Mouse (Mus musculus) ES-Bruce4 (cell line): ENCODE measurements around the gene Ceacam15. TPM values are rescaled to one million over a fixed set of nuclear protein-coding genes. Genes with fewer than 3 reads are reported as not detected.
"Not testable (repeated sequence)": the region's sequence is repeated elsewhere in the genome, so short reads cannot be mapped to it uniquely, and the experiment has no call there.

Experiments
- H3K27ac ChIP-seq: 2 replicates; pipeline ENCODE4 v1.5.1; 2012; ENCODE audit warnings: low read length, inconsistent platforms; ENCODE audit not compliant: insufficient read depth
- H3K27me3 ChIP-seq: 2 replicates; pipeline ENCODE4 v1.6.1; 2012; ENCODE audit warnings: mild to moderate bottlenecking, low read length, inconsistent platforms; ENCODE audit not compliant: control insufficient read depth, poor library complexity, insufficient read depth, severe bottlenecking
- H3K36me3 ChIP-seq: 2 replicates; pipeline ENCODE4 v1.6.1; 2012; ENCODE audit warnings: inconsistent platforms, mild to moderate bottlenecking, low read length, moderate library complexity; ENCODE audit not compliant: control insufficient read depth, poor library complexity, insufficient read depth, severe bottlenecking
- H3K4me1 ChIP-seq: one replicate; pipeline ENCODE4 v1.8.1; 2011; ENCODE audit warnings: low read length; ENCODE audit not compliant: control insufficient read depth, insufficient read depth
- H3K4me3 ChIP-seq: 2 replicates; pipeline ENCODE4 v1.5.1; 2011; ENCODE audit warnings: low read depth, mild to moderate bottlenecking, low read length
- H3K9ac ChIP-seq: 2 replicates; pipeline ENCODE4 v1.6.1; 2012; ENCODE audit warnings: low read depth, mild to moderate bottlenecking, inconsistent platforms; ENCODE audit not compliant: poor library complexity, severe bottlenecking
- H3K9me3 ChIP-seq: replicated peaks from 2 replicates; pipeline ENCODE4 v1.6.1; 2012; ENCODE audit warnings: mild to moderate bottlenecking, low read length, inconsistent platforms; ENCODE audit not compliant: control insufficient read depth, poor library complexity, insufficient read depth, severe bottlenecking
- CTCF ChIP-seq: IDR thresholded peaks from one replicate; pipeline ENCODE4 v1.8.1; 2011; ENCODE audit warnings: low read depth, low read length
- EP300 ChIP-seq: IDR thresholded peaks from 2 replicates; pipeline ENCODE4 v1.6.1; 2011; ENCODE audit warnings: low read depth, low read length; ENCODE audit not compliant: insufficient read depth
- POLR2A ChIP-seq: IDR thresholded peaks from one replicate; pipeline ENCODE4 v1.8.1; 2011; ENCODE audit warnings: low read length; ENCODE audit not compliant: insufficient read depth
- polyA plus RNA-seq: library from polyadenylated mRNA; stranded (reverse); fragments of >200 nt; gene quantifications from 2 replicates; pipeline ENCODE4 v1.2.4, GENCODE M21; 2011; ENCODE audit warnings: low read depth; ENCODE audit not compliant: missing spikeins, insufficient read depth, insufficient read length

Ceacam15 gene
- not detected in 2 replicates for polyA plus RNA-seq

- Histone ChIP-seq H3K4me3 (no peak within 1 kb of the TSS), H3K4me1 (no peaks in the 10 kb centered on the region), H3K36me3 (no peaks in the 10 kb centered on the region), H3K27me3 (no peaks in the 10 kb centered on the region), H3K27ac (no peak within 1 kb of the TSS), H3K9me3 (no peaks in the 10 kb centered on the region), H3K9ac (no peak within 1 kb of the TSS)
- no peak for TF ChIP-seq CTCF
These were observed at the start of gene Ceacam15 for GRCm38 (mm10) chr7:16675605-16676004. Gene Ceacam15 (minus strand): TSS chr7:16675705.

GRCm38 (mm10) chr7:16722490-16722889 lies 47.0 kb upstream of the Ceacam15 start:
- not testable (repeated sequence) for H3K9ac ChIP-seq, H3K36me3 ChIP-seq, H3K4me3 ChIP-seq

GRCm38 (mm10) chr7:16721629-16722028 lies 46.1 kb upstream of the Ceacam15 start, which contains the start of gene Ceacam9:
Gene Ceacam9 (plus strand): TSS chr7:16721929.
- Histone ChIP-seq H3K4me3 (no peak within 1 kb of the TSS), H3K9me3 (no peaks in the 10 kb centered on the region), H3K27me3 (no peaks in the 10 kb centered on the region), H3K9ac (no peak within 1 kb of the TSS), H3K36me3 (no peaks in the 10 kb centered on the region), H3K4me1 (peaks cover 2% of the 10 kb centered on the region), H3K27ac (no peak within 1 kb of the TSS)
- TF ChIP-seq POLR2A: no peak
- no peak for TF ChIP-seq EP300
- TF ChIP-seq CTCF: no peak

More at GRCm38 (mm10) chr7:16722490-16722889, 47.0 kb upstream of the Ceacam15 start:
- H3K27ac ChIP-seq, H3K4me1 ChIP-seq, H3K9me3 ChIP-seq, H3K27me3 ChIP-seq: not testable (repeated sequence)

- not testable (repeated sequence) for H3K4me1 ChIP-seq, H3K9me3 ChIP-seq, H3K27ac ChIP-seq, H3K9ac ChIP-seq, H3K27me3 ChIP-seq, H3K36me3 ChIP-seq, H3K4me3 ChIP-seq
These were observed 41.1 kb upstream of the Ceacam15 start for GRCm38 (mm10) chr7:16716456-16717152.

- Histone ChIP-seq H3K4me1 (no peaks in the 10 kb centered on the region), H3K4me3 (peak overlapping the region; percentile 31), H3K27me3 (no peaks in the 10 kb centered on the region), H3K9ac (peak overlapping the region; percentile 13), H3K27ac (peak overlapping the region; percentile 29; the same call in 1 of the 2 replicates), H3K9me3 (no peaks in the 10 kb centered on the region), H3K36me3 (no peaks in the 10 kb centered on the region)
- 0 out of 2 replicates have a peak, but pooled peaks have one; percentile 35 for TF ChIP-seq EP300
- TF ChIP-seq POLR2A: no peak
- TF ChIP-seq CTCF: peak; percentile 59
These were observed 37.3 kb upstream of the Ceacam15 start for GRCm38 (mm10) chr7:16712633-16713415.

GRCm38 (mm10) chr7:16710604-16711003 lies 35.1 kb upstream of the Ceacam15 start:
- no peak for TF ChIP-seq EP300
- TF ChIP-seq CTCF: peak; percentile 58
- H3K27ac ChIP-seq: no peak overlapping the region
- H3K9ac ChIP-seq: no peak overlapping the region
- no peaks in the 10 kb centered on the region for H3K27me3 ChIP-seq
- H3K9me3 ChIP-seq: no peaks in the 10 kb centered on the region
- no peak overlapping the region for H3K4me3 ChIP-seq
- H3K36me3 ChIP-seq: no peaks in the 10 kb centered on the region
- H3K4me1 ChIP-seq: no peaks in the 10 kb centered on the region
